Mouse (Mus musculus) brain, embryonic 18.5 days (tissue): ENCODE results near the gene C8g.

ENCODE experiments used
- DNase-seq: peaks from one replicate; pipeline ENCODE4 v3.0.0-alpha.2; 2012; ENCODE audit warnings: low read depth, low spot score

Gene C8g

DNA sequence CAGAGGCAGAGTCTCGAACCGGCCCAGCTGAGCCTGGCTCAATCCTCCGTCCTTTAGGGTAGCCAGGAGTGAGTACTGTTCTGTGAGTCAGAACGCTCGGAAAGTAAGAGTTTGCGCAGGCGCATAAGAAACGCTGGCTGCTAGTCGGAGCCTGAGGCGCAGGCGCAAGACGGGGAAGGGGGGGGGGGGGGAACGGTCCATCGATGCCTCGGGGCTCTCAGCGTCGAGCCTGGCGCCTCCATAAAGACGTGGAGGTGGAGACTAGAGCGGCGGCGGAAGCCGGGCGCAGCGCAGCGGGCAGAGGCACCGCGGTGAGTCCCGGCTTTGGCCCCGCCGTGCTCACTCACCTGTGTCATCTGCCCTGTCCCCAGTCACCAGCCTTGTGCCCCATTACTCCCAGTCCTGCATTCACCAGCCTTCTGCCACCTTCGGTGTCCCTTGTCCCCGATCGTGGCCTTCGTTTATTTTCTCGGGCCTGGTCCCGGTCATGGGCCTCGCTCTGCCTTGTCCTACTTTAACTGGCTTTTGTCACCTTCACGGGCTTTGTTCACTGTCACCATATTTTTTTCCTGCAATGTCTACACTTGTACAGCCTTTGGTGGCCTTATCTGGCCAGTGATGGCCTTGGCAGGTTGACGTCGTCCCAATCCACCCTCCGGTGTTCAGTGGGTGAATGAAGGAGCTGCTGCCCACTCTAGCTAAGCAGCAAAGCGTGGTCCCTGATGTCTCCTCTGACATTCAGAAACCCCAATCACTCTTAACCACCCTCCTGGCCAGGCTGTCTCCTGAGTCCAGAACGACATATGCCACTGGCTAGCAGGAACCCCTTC is 728 bp downstream of the C8g start, which contains the start of gene Fbxw5:
Gene Fbxw5 (plus strand): TSS at position 175 of the 830 bp plus-strand sequence.
- DNase-seq: peak; percentile 85

DNA sequence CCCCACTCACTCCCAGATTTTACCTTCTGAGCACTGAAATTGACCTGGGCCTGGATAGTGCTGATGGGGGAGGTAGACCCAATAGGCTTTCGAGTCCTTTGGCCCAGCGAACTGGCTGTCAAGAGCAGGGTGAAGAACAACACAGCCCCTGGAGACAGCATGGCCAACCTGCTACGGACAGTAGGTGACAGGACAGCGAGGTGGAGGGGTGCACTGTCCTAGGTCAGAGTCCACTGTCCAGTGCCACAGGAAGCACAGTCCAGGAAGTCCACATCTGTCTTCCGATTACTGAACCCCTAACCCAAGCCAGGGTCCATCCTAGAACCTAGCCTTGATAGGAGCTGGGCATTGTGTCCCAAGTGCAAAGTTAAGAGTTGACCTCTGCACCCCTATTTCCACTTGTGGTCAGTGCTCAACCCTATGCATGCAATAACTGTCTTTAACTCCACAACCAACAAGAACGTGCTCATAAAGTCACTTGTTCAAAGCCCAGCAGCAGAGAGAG is 1.4 kb downstream of the C8g start:
- DNase-seq: no peak

DNA sequence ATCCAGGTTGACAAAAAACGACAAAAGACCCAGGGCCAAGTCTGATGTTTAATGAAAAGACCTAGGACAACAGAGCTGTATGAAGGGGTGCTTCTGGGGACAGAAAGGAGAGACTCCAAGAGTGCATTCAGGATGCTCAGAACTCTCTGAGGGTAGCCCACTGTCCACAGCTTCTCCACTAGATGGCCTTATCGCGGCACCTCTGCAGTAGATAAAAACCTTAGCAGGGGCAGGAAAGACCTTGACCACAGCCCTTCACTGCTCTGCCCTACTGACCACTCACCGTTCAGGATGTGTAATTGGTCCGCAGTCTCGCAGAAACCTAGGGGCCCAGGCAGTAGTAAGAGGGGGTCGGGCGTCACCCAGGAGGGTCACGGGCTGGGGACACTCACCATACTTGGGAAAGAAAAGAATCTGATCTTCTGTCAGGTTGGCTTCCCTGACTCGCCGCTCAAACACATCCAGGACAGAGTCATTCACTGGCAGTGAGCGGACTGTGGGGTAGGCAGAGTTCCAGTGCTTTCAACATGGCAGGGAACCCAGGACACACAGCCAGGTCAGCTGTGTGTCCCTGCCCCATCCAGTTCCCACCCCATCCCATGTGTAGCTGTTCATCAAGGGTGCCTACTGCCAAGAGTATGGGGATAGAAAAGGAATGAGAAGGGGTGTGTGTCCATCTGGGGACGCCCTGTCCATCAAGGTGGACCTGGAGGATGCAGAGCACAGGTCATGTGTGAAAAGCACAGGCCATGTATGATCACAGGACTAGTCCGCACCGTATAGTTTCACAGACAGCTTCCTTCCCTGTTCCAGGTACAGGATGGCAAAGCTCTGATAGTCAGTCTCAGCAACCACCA is 2.7 kb downstream of the C8g start:
- no peak for DNase-seq

DNA sequence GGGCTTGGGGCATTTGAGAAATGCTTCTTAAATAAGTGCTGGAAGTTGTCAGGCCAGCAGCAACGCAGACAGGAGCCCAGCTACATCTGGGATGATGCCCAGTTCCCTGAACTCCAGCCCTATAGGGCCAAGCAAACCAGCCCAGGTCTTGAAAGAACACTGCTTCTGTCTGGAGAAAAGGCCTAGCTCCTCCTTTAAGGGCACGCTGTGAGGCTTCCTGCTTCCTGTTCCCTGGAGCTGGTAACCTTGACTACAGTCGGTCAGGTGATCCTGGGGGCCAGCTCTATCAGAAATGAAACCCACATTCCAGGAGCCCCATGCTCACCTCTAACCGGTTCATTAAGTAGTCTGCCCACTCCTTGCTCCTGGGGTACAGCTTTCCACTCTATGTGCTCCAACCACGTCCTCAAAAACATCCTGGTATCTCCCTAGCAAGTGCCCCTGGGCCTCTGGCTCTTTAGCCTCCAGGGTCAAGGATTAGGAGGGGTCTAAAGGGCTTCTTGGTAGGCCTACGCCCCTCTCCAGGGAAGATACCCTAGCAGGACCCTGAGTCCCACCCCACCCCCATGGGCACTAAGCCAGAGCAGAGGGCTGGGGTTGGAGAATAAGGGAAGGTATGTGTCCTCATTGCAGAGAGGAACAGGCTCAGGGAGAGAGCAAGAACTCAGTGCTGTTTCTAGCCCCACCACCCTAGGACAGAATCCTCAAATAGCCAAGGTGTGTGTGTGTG is 3.5 kb downstream of the C8g start:
- no peak for DNase-seq

DNA sequence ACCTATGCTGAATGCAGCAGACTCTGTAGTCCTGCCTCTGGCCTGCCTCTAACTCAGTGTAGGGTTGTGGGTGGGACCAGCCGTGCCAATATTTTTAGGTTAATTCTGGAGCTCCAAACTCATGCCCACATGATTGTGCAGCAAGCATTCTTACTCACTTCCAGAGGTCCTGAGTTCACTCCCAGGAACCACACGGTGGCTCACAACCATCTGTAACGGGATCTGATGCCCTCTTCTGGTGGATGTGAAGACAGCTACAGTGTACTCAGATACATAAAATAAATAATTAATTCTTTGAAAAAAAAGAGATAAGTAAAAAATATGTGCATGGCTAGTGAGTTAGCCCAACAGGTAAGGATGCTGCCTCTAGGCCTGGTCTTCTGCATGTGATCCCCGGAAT is 5.1 kb downstream of the C8g start:
- DNase-seq: no peak

DNA sequence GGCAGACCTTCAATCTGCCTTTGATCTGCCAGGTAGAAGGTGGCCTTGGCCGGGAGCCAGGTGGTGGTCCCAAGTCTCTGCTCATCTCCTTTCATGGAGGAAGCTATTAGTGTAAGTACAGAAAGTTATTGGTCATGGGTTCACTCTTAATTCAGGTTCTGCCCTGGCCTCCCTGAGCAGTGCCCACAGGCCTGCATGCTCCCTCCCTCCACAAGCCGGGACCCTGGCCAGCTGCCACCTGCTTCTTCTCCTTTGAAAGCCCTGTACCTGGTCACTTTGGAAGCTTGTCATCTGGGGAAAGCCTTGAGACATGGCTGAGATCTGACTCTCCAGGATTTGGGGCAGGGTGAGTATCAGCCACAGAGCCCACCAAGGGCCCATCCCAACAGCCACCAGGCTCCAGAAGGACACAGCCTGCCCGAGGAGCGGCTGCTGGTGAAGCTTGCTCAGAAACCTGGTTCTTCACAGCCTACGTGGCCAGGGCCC is 8.0 kb downstream of the C8g start, which contains the start of gene Lcn12:
Gene Lcn12 (minus strand): TSS at position 436 of the 486 bp plus-strand sequence.
- DNase-seq: no peak

DNA sequence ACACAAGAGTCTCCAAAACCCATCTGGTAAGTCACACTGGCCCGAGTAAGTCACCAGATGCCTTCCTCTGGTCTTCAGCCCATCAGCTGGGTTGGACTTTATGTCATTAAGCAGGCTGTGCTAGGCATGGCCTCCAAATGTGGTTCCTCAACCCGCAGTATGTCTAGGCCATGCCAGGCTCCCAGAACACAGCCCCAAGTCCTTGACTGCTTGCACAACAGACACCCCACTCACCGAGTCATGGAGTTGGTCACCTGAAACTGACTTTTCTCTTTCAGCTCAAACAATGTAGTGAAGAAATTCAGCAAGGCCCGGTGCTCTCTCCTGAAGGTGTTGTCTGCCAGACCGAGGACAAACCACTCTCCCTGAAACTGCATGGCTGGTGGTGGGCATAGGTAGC is 8.5 kb downstream of the C8g start:
- no peak for DNase-seq

DNA sequence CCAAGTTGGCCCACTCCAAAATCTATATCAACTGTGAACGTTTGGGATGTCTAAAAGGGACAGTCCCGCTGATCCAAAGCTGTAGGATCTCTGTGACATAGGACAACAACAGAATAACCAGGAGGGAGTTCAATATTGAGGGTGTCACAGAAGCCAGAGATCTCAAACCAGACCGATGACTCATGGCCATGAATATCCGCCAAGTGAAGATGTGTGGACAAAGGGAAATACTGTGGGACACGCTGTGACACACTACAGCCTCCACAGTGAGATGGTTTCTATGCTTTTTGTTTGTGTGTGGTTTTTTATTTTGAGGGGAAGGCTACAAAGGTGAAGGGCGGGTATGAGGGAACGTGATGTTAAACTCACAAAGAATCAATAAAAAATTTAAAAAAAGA is 12.8 kb downstream of the C8g start:
- DNase-seq: no peak

DNA sequence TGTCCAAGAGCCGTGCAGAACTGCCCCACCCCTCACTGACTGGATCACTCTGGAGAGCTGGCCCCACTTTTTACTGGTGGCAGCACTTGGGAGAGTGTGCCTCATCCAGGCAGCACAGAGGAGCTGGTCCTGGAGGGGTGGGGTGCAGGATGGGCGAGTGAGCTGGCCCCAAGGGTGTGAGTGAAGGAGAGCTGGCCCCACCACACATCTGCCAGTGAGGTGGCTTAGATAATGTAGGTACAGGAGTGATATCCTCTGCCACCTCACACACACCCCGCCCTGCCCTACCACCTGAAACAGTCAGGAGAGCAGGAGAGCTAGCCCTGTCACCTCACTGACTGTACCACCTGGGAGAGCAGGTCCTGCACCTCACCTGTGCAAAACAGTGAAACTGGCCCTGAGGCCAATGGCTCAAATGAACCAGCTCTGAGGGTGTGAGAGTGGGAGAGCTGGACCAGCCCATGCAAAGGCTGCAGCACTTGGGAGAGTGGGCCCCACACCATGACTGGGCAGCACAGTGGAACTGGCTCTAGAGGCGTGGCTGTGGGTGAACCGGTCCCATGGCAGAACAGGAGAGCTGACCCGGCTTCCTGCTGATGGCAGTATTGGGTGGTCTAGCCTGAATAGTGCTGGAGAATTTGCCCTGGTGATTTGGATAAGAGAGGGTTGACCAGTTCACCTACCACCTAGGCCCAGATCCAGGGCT is 13.4 kb downstream of the C8g start:
- no peak for DNase-seq

DNA sequence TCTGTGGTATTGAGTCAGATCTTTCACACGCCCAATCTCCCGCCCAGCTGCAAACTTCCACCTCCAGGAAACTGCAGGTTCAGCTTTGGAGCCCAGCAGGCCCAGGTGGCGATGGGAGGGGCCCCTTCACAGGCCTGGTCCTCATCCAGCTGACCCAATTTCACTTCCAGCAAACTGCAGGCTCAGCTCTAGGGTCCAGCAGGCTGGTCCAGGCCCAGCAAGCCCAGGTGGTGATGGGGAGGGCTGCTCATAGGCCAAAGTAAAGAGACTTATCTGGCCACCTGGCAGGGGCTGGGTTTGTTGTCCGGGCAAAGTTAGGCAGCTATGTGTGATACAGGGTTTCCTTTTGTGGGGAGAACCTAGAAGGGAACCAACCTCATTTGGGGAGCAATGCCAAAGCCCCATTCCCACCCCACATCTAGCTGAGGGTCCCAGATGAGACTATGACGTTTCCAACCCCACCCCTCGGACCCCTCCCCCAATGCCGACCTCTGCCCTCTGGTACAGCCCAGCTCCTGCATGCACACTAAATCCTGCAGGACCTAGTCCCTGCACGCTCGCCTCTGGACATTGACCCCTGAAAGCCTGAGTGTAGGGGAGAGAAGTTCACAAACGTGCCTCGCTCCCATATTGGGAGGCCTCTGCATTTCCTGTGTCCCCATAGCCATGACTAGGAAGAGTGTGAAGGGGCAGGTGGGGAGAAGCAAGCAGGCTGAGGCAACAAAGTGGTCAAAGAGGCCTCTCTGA is 16.4 kb downstream of the C8g start:
- DNase-seq: no peak

DNA sequence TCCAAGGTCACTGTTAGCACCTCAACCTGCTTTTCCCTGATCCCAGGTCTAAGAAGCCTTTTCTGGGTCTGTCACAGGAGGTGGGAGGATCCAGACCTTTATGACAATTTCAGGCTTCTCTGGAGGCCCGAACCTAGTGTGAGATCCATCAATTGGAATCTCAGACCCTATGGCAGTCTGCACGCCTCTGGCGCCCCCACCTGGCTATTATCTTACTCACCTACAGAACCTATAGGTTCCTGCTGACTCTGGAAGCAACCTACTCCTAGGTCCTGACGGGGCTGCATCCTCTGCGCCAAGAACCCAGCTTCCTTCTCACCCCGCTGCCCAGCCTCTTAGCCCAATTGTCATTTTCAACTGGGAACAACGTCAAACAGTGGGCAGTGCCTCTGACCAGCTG is 18.6 kb downstream of the C8g start:
- DNase-seq: no peak

DNA sequence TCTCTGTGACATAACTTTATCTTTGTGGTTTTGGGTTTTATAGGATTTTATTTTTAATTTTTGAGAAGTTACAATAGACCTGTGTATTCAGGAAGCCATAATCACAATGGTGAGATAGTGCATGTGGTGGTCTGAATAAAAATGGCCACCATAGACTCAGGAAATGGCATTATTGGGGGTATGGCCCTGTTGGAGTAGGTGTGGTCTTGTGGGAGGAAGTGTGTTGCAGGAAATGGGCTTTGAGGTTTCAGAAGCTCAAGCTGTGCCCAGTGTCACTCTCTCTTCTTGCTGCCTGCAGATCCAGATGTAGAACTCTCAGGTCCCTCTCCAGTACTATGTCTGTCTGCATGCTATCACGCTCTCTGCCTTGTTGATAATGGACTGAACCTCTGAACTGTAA is 21.0 kb downstream of the C8g start:
- DNase-seq: no peak

DNA sequence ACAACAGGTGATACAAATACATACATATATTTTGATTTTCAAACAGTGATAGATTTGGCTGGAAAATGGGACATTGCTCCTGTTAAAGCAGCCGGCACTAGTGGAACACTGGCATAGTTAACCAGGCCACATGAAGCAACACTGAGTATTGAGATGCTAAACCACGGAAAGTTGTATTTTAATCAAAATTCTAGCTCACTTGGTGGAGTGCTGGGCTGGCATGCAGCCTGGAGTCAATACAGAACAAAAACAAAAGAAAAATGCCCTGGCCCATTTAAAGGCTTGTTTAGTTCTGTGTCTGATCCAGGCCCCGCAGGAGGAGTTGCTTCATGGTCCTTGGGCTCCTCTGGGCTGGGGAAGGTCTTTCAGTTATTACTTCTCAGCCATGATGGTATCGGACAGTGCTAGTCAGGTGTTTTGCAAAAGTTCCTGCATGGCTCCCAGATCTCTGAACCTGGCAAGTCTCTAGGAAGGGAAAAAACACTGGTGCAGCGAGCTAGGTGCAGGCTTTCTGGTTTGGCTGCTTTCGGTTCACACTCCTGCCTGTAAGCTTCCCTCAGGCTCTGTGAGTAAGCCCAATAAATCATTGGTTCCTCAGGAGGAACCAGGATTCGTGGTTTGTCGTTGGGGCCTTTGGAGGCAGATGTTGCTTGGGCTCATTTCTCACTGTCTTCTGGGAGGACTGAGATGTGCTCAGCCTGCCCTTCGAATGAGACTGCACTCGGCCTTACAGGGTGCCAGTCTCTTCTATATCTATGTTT is 21.8 kb downstream of the C8g start:
- no peak for DNase-seq

DNA sequence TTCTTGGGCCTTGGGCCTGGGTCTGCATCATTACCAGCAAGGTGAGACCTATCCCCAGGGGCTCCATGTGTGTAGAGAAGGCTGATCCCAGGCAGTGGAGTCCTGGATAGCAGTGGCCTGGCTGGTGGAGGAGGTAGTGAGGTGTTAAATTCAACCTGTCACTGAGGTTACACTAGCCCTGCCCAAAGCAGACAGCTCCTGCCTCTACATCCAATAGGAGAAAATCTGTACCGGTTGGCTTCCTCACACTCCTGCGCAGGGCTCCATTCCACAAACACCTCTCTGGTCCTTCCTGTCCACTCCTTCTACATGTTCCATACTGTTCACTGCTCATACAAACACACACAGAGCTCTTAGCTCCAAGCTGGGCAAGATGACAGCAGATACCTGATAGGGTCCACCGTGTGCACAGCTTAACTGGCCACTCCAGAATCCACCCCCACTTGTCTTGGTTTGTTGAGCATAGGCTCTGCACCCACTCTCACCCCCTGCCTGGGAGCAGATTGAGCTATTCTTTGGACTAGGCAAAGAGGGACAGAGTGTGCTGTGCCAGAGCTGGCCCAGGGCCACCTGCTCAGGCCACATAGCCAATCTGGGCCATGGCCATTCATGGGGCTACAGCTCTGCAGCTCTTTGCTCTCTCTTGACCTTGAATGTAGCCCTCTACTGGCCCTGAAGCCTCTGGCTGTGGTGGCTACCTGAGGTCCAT is 23.4 kb downstream of the C8g start:
- DNase-seq: no peak

DNA sequence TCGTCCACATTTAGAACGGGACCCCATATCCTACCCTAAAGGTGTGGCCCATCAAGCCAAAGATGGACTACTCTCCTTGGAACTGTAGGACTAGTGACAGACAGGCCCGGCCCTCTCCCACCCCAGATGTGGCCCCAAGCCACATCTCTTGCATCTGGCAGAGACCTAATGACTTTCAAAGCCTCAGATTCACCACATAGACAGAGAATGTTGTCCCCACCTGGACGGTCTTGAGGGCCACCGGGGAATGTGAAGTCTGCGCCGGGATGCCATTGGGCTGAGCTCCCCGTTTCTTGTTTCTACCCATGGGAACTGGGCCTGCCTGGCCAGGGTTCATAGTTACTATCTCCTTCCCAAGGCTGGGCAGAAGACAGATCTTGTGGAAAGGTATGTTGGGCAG is 24.0 kb downstream of the C8g start:
- no peak for DNase-seq

DNA sequence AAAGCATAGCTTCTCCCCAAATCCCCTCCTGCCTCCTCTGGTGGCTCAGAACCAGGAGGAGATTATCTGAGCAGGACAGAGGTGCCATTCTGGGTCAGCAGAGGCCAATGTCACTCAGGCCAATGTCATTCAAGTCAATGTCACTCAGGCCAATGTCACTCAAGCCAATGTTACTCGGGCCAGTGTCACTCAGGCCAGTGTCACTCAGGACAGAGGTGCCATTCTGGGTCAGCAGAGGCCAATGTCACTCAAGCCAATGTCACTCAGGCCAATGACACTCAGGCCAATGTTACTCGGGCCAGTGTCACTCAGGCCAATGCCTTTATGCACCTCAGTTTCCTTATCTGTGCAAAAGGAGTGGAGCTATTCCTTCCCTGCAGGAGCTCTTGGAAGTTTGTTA is 29.0 kb downstream of the C8g start:
- DNase-seq: no peak

DNA sequence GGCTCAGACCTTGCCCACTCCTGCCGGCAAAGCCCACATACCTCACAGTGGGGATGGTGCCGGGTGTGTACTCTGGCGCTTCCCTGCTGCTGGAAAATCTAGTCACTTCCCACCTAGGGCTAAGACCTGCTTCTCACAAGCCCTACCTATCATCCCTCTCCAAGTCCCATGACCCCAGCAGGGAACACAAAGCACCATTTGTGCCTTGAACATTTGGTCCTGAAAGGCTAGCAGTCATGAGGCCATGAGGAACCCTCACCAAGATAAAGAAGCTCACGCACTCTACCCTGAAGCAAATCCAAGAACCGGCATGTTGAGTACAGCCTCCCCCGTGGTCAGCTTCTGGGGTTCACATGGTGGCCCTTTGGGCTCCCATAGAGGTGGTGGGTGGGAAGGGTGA is 31.6 kb downstream of the C8g start, which contains the start of gene Ptgds:
Gene Ptgds (minus strand): TSS at position 78 of the 400 bp plus-strand sequence.
- no peak for DNase-seq

DNA sequence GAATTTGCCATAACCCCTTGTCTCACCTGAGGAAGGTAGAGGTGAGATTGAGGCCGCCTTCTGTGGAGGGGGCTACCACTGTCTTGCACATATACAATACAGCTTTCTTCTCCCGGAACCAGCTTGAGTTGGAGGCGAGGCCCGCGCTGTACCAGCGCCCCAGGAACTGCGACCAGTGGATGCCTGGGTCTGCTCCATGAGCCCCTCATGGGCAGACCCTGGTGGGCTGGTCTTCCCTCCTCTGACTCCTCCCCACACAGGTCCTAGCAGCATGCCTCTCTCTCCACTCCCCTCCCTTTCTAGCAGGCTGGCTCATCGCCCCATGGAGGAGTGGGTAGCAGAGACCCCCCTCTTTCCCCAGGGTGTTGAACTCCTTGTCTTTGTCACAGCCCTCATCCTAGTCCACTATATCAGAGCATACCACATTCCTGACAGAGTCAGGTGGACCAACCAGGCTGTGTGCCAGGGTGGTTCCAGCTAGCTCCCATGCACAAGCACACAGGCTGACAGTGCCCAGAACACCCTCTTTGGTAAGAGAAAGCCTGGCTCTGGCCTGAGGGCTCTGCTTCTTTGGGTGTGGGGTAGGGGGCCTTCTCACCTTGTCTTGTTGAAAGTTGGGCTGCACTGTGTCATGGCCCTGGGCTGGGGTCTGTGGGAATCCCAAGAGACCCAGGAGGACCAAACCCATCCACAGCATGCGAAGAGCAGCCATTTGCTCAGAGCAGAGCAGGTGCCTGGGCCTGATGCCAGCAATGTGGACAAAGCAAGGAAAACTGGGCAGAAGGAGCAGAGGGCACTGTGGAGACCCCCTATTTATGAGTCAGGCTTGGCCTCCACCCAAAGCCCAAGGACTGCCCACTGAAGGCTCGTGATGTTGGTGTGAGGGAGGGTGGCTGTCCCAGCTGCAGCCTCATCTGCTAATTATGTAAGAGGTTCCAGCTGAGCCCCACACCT is 32.3 kb downstream of the C8g start:
- DNase-seq: no peak
